Mouse (Mus musculus) G1E-ER4 (cell line): ENCODE measurements at regions not wholly inside any gene's neighbourhood (a gene's known extent, or its start where the extent isn't known, plus 50 kb on each side); places are given as distances from the start of the nearest gene placed in this dataset.

Experiments
- GATA1 ChIP-seq: IDR thresholded peaks from one replicate; pipeline ENCODE4 v1.8.0; 2012; ENCODE audit warnings: low read length, inconsistent platforms

DNA sequence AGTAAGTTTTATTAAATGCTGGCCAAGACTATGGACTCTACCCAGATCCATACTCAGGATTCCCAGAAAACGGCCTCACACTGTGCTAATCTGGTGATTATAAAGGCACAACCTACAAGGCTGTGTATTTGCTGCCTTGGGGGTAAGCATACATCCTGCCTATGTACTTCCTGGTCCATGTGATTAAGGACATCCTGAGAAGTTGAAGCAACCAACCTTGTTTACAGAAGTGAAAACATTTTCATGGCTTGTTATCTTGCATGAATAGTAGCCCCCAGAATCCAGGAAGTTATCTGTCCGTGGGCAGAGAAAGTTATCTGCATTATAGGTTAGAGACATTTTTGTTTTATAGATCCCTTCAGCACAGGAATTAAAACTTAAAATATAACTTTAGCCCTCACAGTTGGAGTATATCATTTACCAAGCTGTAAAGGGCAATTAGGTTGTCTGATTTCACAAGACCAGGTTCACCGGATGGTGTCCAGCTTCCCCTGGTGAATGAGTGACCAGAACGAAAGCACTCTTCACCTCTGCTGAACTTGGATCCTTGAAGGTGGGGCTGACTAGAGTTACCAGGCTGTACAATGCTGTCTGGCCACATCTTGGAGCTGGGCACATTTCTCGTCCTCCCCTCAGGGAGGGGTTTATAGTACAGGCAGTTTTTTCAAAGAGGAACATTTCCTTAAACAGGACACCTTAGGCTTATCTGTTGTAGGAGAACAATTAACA, 90.1 kb upstream of the Tbl1xr1 start:
- no peak for TF ChIP-seq GATA1

DNA sequence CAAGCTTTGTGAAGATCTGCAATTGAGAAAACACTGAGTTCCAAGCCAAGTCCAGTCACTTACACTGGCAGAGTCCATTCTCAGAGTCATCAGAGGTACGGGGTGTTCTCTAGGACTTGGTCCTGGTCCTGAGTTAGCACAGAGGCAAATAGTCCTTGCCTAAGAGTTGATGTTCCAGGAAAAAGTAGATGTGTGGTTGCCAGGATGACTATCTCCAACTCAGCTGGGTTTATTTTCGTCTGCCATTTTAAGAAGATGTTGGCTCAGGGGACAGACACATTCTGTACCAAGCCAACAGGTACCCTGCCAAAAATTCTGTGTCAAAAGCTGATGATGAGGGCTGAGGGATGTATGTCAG, 89.6 kb upstream of the Tbl1xr1 start:
- no peak for TF ChIP-seq GATA1

- TF ChIP-seq GATA1: no peak
These were observed 88.9 kb upstream of the Tbl1xr1 start for GRCm38 (mm10) chr3:21987455-21988009.

DNA sequence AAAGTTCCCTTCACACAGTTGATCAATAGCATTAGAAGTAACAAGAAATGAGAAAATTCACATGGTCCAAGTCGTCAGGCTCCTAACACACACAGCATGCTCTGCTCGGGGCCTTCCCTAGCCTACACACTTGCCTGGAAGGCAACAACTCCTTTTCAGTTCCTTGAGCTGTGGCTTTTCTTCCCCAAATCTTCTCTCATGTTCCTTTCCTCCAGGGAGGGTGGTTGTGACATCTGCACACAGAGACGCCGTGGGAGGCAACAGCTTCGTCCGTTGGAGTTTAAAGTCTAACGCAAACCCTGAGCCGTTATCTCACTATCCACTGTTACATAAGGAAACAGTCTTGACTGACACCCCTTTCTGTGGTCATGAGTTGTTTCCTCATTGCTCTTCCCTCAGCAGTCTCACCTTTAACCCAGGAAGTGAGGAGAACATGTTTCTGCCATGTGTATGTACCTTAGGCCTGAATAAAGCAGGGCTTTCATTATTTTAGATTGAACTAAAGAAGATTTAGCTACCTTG, 88.4 kb upstream of the Tbl1xr1 start:
- no peak for TF ChIP-seq GATA1

GRCm38 (mm10) chr3:21990526-21990925, 85.9 kb upstream of the Tbl1xr1 start:
- no peak for TF ChIP-seq GATA1

- TF ChIP-seq GATA1: no peak
These were observed 84.7 kb upstream of the Tbl1xr1 start for GRCm38 (mm10) chr3:21991681-21992152.

DNA sequence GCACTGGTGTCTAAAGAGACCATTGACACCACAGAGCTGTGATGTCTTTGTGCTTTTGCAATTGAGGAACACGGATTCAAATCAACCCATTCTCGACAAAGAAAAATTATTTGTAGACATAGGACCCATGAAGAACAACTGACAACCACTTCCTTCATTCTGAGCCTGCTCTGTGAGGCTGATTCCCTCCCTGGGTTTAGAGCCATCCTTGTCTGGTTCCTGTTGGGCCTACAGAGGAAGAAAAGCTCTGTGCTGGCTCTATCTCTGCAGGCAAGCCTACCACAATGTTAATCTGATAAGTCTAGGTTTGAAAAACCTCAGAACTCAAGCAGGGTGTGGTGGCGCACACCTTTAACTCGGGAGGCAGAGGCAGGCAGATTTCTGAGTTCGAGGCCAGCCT, 84.2 kb upstream of the Tbl1xr1 start:
- no peak for TF ChIP-seq GATA1

DNA sequence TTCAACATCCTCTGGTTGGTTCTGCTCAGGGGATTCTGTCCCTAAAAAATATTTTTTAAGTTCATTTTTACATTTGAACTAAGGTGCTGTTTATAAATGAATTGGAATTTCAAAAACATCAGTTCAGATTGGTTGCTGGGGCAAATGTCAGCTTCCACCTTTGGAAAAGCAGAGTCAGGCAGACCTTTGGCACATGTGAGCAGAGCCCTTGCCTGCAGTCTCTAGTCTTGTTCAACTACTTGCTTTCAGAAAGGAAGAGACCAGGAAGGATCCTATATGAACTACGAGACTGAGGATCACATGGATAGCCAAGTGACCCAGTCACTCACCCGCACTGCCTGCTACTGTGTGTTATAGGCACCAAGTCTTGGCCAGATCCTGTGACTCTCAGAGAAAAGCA, 82.5 kb upstream of the Tbl1xr1 start:
- no peak for TF ChIP-seq GATA1

DNA sequence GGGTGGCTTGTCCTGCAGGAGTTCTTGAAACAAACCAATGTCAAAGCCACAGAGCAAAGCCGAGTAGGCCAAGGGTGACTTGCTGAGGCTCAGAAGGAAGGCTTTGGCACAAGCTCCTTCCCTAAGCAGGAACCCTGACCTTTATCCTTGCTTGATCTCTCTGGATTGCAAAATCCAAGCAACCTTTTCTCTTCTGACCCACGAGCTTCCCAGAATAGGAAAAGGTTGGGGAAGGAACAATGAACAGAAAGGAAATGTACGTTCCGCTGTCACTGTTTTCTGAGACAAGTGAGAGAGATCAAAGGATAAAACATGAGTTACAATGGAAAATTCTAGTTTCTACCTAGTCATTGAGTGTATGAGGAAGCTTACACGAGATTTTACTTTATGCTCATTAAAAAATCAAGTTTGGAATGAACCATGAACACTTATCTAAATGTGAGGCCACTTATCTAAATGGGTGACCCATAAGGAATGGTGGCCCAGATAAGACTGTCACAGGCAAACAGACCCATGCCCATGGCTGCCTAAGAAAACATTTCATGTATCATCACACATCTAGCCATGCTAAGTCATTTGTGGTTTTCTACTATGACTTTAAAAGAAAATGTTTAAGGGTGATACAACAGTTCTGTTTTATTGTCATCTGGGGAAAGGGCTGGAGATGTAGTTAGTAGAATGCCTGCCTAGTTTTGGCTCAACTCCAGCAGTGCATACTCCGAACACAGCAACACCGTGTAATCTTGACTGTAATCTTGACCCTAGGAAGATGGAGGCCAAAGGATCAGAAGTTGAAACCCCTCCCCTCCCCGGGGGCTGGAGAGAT, 80.7 kb upstream of the Tbl1xr1 start:
- peak; percentile 96 for TF ChIP-seq GATA1

- no peak for TF ChIP-seq GATA1
These were observed 79.1 kb upstream of the Tbl1xr1 start for GRCm38 (mm10) chr3:21997387-21997786.

- TF ChIP-seq GATA1: no peak
These were observed 71.0 kb upstream of the Tbl1xr1 start for GRCm38 (mm10) chr3:22005456-22005855.

DNA sequence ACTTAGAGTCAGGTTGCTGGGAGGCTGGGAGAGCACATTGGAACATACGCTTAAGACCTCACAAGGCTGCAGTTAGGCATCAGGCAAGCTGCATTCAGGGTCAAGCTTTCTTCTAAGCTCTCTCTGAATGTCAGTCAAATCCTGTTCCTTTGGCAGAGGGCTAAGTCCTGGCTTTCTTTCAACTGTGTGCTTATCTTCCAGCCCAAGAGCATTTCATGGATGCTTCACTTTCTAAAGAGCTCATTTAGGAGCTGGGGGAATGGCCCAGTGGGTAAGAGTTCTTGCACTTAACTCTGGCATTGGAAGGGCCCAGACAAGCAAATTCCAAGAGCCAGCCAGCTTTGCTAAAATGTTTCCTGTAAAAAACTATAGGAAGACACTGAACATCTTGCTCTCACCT, 70.3 kb upstream of the Tbl1xr1 start:
- TF ChIP-seq GATA1: no peak

GRCm38 (mm10) chr3:22006651-22007050, 69.8 kb upstream of the Tbl1xr1 start:
- TF ChIP-seq GATA1: no peak

- no peak for TF ChIP-seq GATA1
These were observed 68.7 kb upstream of the Tbl1xr1 start for GRCm38 (mm10) chr3:22007736-22008135.

DNA sequence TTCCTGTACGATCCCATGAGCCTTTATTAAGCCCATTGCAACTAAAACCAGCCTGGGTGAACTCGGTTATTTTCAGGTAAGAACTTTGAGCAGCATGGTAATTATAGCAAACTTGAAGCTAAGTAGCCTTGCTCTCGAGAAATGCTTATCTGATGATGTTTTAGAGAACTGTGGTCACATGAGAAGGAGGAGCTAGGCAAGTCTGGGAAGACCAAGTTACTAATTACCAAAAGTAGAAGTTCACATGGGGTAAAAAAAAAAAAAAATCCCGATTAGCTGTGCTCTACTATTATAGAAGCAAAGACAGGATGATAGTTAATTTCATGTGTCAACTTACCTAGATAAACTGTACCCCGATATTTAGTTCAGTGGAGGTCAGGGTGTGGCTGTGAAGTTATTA, 68.0 kb upstream of the Tbl1xr1 start:
- no peak for TF ChIP-seq GATA1

- no peak for TF ChIP-seq GATA1
These were observed 66.4 kb upstream of the Tbl1xr1 start for GRCm38 (mm10) chr3:22009898-22010699.
